ENCODE assay signal across 10 mouse cellular contexts in genomic region chr17:57290001-57290670, GRCm38 (mm10). TPM values are rescaled to one million over a fixed set of nuclear protein-coding genes. Genes with fewer than 3 reads are reported as not detected.
DNase-seq lines count a peak whose midpoint lies in the region; ATAC-seq and TF ChIP-seq lines count a peak whose summit lies in the region.
"Had no signal": no experiment of that assay in that cellular context is flagged by ENCODE, and none has a peak within 500 bp of the region (broad histone marks: within the 10 kb centered on the region; RNA-seq: fewer than 3 reads in every experiment).

No protein-coding gene starts in this region.

- H3K4me3 ChIP-seq in bone marrow, adult 2 months (replicated peaks; ENCODE audit: control insufficient read depth, low read depth, low read length), result no peak overlapping the region
- H3K4me3 ChIP-seq in liver, embryonic 11.5 days (ENCODE audit: low read depth, low read length), result no peak overlapping the region
- no peak overlapping the region for H3K4me3 ChIP-seq in midbrain, embryonic 10.5 days
- H3K4me3 ChIP-seq in cerebellum, adult 2 months (replicated peaks; ENCODE audit: insufficient read depth, low read depth, low read length), result no peak overlapping the region
- H3K4me3 ChIP-seq: midbrain, embryonic 15.5 days had no signal

- 11% methylated on average over 9 of the region's 9 CpGs for WGBS in bone marrow, adult 2 months
- WGBS in liver, embryonic 11.5 days, result 44% methylated on average over 9 of the region's 9 CpGs
- WGBS in midbrain, embryonic 10.5 days, result 90% methylated on average over 9 of the region's 9 CpGs
- 90% methylated on average over 9 of the region's 9 CpGs for WGBS in cerebellum, adult 2 months

- peak; percentile 17 for DNase-seq in kidney, postnatal 10 days
- no peak for DNase-seq in kidney, adult 8-10 months
- DNase-seq in liver, embryonic 11.5 days (ENCODE audit: low spot score), result peak; percentile 66
- peak; percentile 54 for DNase-seq in spleen, postnatal 36 days (ENCODE audit: low spot score in 2 of 2)
- DNase-seq in midbrain, embryonic 10.5 days (ENCODE audit: low spot score), result no peak
- no peak for DNase-seq in cerebellum, adult 2 months

- H3K36me3 ChIP-seq in liver, embryonic 11.5 days (ENCODE audit: control insufficient read depth, insufficient read depth, low read length), result no peaks in the 10 kb centered on the region
- H3K36me3 ChIP-seq in midbrain, embryonic 10.5 days, result no peaks in the 10 kb centered on the region
- H3K36me3 ChIP-seq: midbrain, embryonic 15.5 days had no signal

- peak; percentile 79 for ATAC-seq in liver, embryonic 11.5 days (replicated peaks; ENCODE audit: low FRiP score)
- ATAC-seq in erythroblast, adult 5-6 weeks (replicated peaks; ENCODE audit: low FRiP score, poor library complexity, severe bottlenecking), result no peak
- ATAC-seq: midbrain, embryonic 15.5 days had no signal

- H3K27ac ChIP-seq in bone marrow, adult 2 months (ENCODE audit: control insufficient read depth, insufficient read depth, low read depth, low read length, poor library complexity), result peak overlapping the region; percentile 17
- peak overlapping the region; percentile 70 for H3K27ac ChIP-seq in liver, embryonic 11.5 days (ENCODE audit: low read depth, low read length)
- H3K27ac ChIP-seq in midbrain, embryonic 10.5 days (replicated peaks), result no peak overlapping the region
- H3K27ac ChIP-seq in cerebellum, adult 2 months (ENCODE audit: insufficient read depth, low read length), result no peak overlapping the region
- H3K27ac ChIP-seq: kidney, postnatal 0 days; midbrain, embryonic 15.5 days had no signal

- TF ChIP-seq POLR2A in bone marrow, adult 2 months (IDR thresholded peaks at IDR 0.05; ENCODE audit: borderline replicate concordance, control insufficient read depth, low read depth, low read length), result no peak
- TF ChIP-seq POLR2A in cerebellum, adult 2 months (IDR thresholded peaks at IDR 0.05; ENCODE audit: borderline replicate concordance, insufficient read depth, low read length), result no peak

- H3K4me1 ChIP-seq in bone marrow, adult 2 months (ENCODE audit: control insufficient read depth, insufficient read depth, low read length), result peaks cover 10% of the 10 kb centered on the region
- peaks cover 3% of the 10 kb centered on the region; the same call in 1 of the 2 replicates for H3K4me1 ChIP-seq in liver, embryonic 11.5 days (replicated peaks; ENCODE audit: control insufficient read depth, insufficient read depth, low read length)
- H3K4me1 ChIP-seq in midbrain, embryonic 10.5 days, result no peaks in the 10 kb centered on the region
- no peaks in the 10 kb centered on the region for H3K4me1 ChIP-seq in cerebellum, adult 2 months (ENCODE audit: control insufficient read depth, insufficient read depth, low read length)
- H3K4me1 ChIP-seq: midbrain, embryonic 15.5 days had no signal

- no peak overlapping the region for H3K9ac ChIP-seq in liver, embryonic 11.5 days (ENCODE audit: low read depth, low read length)
- H3K9ac ChIP-seq: midbrain, embryonic 15.5 days had no signal

- no peaks in the 10 kb centered on the region for H3K27me3 ChIP-seq in liver, embryonic 11.5 days (replicated peaks; ENCODE audit: control insufficient read depth, insufficient read depth, low read length)
- no peaks in the 10 kb centered on the region for H3K27me3 ChIP-seq in midbrain, embryonic 10.5 days (ENCODE audit: low read depth, poor library complexity, severe bottlenecking)
- no peaks in the 10 kb centered on the region for H3K27me3 ChIP-seq in cerebellum, adult 2 months (ENCODE audit: control insufficient read depth, insufficient read depth, low read length)
- H3K27me3 ChIP-seq: midbrain, embryonic 15.5 days had no signal

- TF ChIP-seq CTCF in bone marrow, adult 2 months (IDR thresholded peaks at IDR 0.05; ENCODE audit: control insufficient read depth, insufficient read depth, low read length), result no peak
- no peak for TF ChIP-seq CTCF in cerebellum, adult 2 months (IDR thresholded peaks at IDR 0.05; ENCODE audit: borderline replicate concordance, insufficient read depth, low read depth, low read length)

- H3K9me3 ChIP-seq in liver, embryonic 11.5 days (ENCODE audit: control insufficient read depth, low read length), result no peaks in the 10 kb centered on the region
- H3K9me3 ChIP-seq in midbrain, embryonic 10.5 days (replicated peaks), result no peaks in the 10 kb centered on the region
- H3K9me3 ChIP-seq: midbrain, embryonic 15.5 days had no signal

- peak overlapping the region; percentile 38 for H3K4me2 ChIP-seq in liver, embryonic 11.5 days
- H3K4me2 ChIP-seq: midbrain, embryonic 15.5 days had no signal

RNA-seq across cellular contexts. Expression of gene Vav1, which starts 11.2 kb away (rescaled TPM):
- polyA plus RNA-seq in bone marrow, adult 2 months (2011; ENCODE audit: insufficient read depth, insufficient read length, low replicate concordance, missing spikeins), result 67.9 and 112 TPM in 2 replicates
- polyA plus RNA-seq in liver, embryonic 11.5 days (2014; fragmentation: Nextera tagmentation; extraction: Ambion mirVana), result 18.7 and 20.6 TPM in 2 replicates
- 22.9 and 30.5 TPM in 2 replicates for total RNA-seq in erythroblast, adult 5-6 weeks (2015; ENCODE audit: low replicate concordance)
- 38.3 and 38.8 TPM in 2 replicates for total RNA-seq in erythroblast, adult 5-6 weeks (2017; ENCODE audit: low replicate concordance)
- polyA plus RNA-seq in midbrain, embryonic 10.5 days (2016; fragmentation: Nextera tagmentation; extraction: Ambion mirVana), result 1.9 and 2.0 TPM in 2 replicates
- polyA plus RNA-seq in cerebellum, adult 2 months (2012; rRNA removed), result 1.2 and 1.5 TPM in 2 replicates

RNA-seq across cellular contexts. Expression of gene Trip10, which starts 40.9 kb away (rescaled TPM):
- 7.0 and 15.4 TPM in 2 replicates for polyA plus RNA-seq in bone marrow, adult 2 months (2011; ENCODE audit: insufficient read depth, insufficient read length, low replicate concordance, missing spikeins)
- polyA plus RNA-seq in liver, embryonic 11.5 days (2014; fragmentation: Nextera tagmentation; extraction: Ambion mirVana), result 25.5 and 25.9 TPM in 2 replicates
- 0.42 and 3.1 TPM in 2 replicates for total RNA-seq in erythroblast, adult 5-6 weeks (2015; ENCODE audit: low replicate concordance)
- 1.8 and 5.5 TPM in 2 replicates for total RNA-seq in erythroblast, adult 5-6 weeks (2017; ENCODE audit: low replicate concordance)
- polyA plus RNA-seq in midbrain, embryonic 10.5 days (2016; fragmentation: Nextera tagmentation; extraction: Ambion mirVana), result 34.0 and 42.1 TPM in 2 replicates
- polyA plus RNA-seq in cerebellum, adult 2 months (2012; rRNA removed), result 8.5 and 10.1 TPM in 2 replicates

RNA-seq across cellular contexts. Expression of gene Gpr108, which starts 41.9 kb away (rescaled TPM):
- 15.7 and 37.5 TPM in 2 replicates for polyA plus RNA-seq in bone marrow, adult 2 months (2011; ENCODE audit: insufficient read depth, insufficient read length, low replicate concordance, missing spikeins)
- 26.5 and 30.7 TPM in 2 replicates for polyA plus RNA-seq in liver, embryonic 11.5 days (2014; fragmentation: Nextera tagmentation; extraction: Ambion mirVana)
- total RNA-seq in erythroblast, adult 5-6 weeks (2015; ENCODE audit: low replicate concordance), result 9.2 and 17.5 TPM in 2 replicates
- 5.2 and 6.3 TPM in 2 replicates for total RNA-seq in erythroblast, adult 5-6 weeks (2017; ENCODE audit: low replicate concordance)
- polyA plus RNA-seq in midbrain, embryonic 10.5 days (2016; fragmentation: Nextera tagmentation; extraction: Ambion mirVana), result 23.9 and 26.0 TPM in 2 replicates
- 44.0 and 46.9 TPM in 2 replicates for polyA plus RNA-seq in cerebellum, adult 2 months (2012; rRNA removed)

Comparison
In these comparisons a context has a peak if more than half of its experiments do, and no peak if none do; other contexts are left out.
1. DNase-seq: peak in kidney, postnatal 10 days (single experiment), liver, embryonic 11.5 days (single experiment) and spleen, postnatal 36 days (2 of 2); none in kidney, adult 8-10 months (0 of 2), midbrain, embryonic 10.5 days (single experiment) and cerebellum, adult 2 months (0 of 2).
2. H3K27ac ChIP-seq: peak in bone marrow, adult 2 months (single experiment) and liver, embryonic 11.5 days (single experiment); none in midbrain, embryonic 10.5 days (single experiment) and cerebellum, adult 2 months (single experiment).